Mouse (Mus musculus): Measurements from ENCODE around the gene Crtc3.

- no peak for TF ChIP-seq CTCF (IDR thresholded peaks at IDR 0.05; ENCODE audit: low read depth, low read length)
- no peak for TF ChIP-seq GATA2 (IDR thresholded peaks at IDR 0.05; ENCODE audit: borderline replicate concordance, low read depth, low read length)
- no peak for TF ChIP-seq POLR2AphosphoS5 (IDR thresholded peaks at IDR 0.05; ENCODE audit: insufficient replicate concordance, low read depth, low read length)
These were observed 108.3 kb downstream of the Crtc3 start for GRCm38 (mm10) chr7:80580368-80580767.

Data from G1E (cell line).